Mouse (Mus musculus) heart, embryonic 11.5 days (tissue): ENCODE results near the gene Klf3. TPM values are rescaled to one million over a fixed set of nuclear protein-coding genes. Genes with fewer than 3 reads are reported as not detected.

ENCODE experiments used
- ATAC-seq: fragments of 200-750 bp; cut with Nextera tagmentation; replicated peaks from 2 replicates; pipeline ENCODE4 v1.8.0; 2017; ENCODE audit warnings: moderate library complexity; ENCODE audit not compliant: insufficient number of reproducible peaks, low FRiP score, low TSS enrichment
- H3K27ac ChIP-seq: fragments of 300-500 bp; sonication (generic); 2 replicates; pipeline ENCODE4 v1.5.1; 2014; ENCODE audit warnings: mild to moderate bottlenecking, low read depth, low read length
- H3K27me3 ChIP-seq: fragments of 300-500 bp; sonication (generic); 2 replicates; pipeline ENCODE4 v1.6.1; 2014; ENCODE audit warnings: mild to moderate bottlenecking, low read length, mixed read lengths; ENCODE audit not compliant: control insufficient read depth, insufficient read depth
- H3K36me3 ChIP-seq: fragments of 300-500 bp; sonication (generic); 2 replicates; pipeline ENCODE4 v1.6.1; 2014; ENCODE audit warnings: mild to moderate bottlenecking, low read length, moderate library complexity, mixed read lengths; ENCODE audit not compliant: control insufficient read depth, insufficient read depth
- H3K4me1 ChIP-seq: fragments of 300-500 bp; sonication (generic); 2 replicates; pipeline ENCODE4 v1.6.1; 2014; ENCODE audit warnings: low read length; ENCODE audit not compliant: control insufficient read depth, insufficient read depth
- H3K4me2 ChIP-seq: fragments of 300-500 bp; sonication (generic); 2 replicates; pipeline ENCODE4 v1.6.1; 2014; ENCODE audit warnings: mild to moderate bottlenecking, moderate library complexity
- H3K4me3 ChIP-seq: fragments of 300-500 bp; sonication (generic); 2 replicates; pipeline ENCODE4 v1.5.1; 2014; ENCODE audit warnings: low read depth, low read length
- H3K9ac ChIP-seq: fragments of 300-500 bp; sonication (generic); 2 replicates; pipeline ENCODE4 v1.6.1; 2014; ENCODE audit warnings: mild to moderate bottlenecking, low read depth, low read length, moderate library complexity
- H3K9me3 ChIP-seq: fragments of 300-500 bp; sonication (generic); replicated peaks from 2 replicates; pipeline ENCODE4 v1.6.1; 2016; ENCODE audit warnings: low read length; ENCODE audit not compliant: control insufficient read depth
- WGBS: fragments of 180-500 bp; shearing (Covaris S2); extraction: QIAGEN DNeasy Blood & Tissue Kit; methylation state at CpG from one replicate; pipeline ENCODE4 v1.1.7; 2014; ENCODE audit not compliant: insufficient replicate concordance; 5-methylcytosine and 5-hydroxymethylcytosine counted together
- polyA plus RNA-seq: library from polyadenylated mRNA; unstranded; fragments of >200 nt; fragmentation: Nextera tagmentation; extraction: Ambion mirVana; gene quantifications from 2 replicates; pipeline ENCODE4 v1.2.1, GENCODE M21; 2014

Klf3 gene
- polyA plus RNA-seq, 1 experiment from 2014 or later: 58.9 TPM

GRCm38 (mm10) chr5:64820138-64820537 lies 16.9 kb downstream of the Klf3 start:
- Histone ChIP-seq H3K9me3 (no peaks in the 10 kb centered on the region), H3K9ac (no peak overlapping the region), H3K27ac (no peak overlapping the region), H3K27me3 (no peaks in the 10 kb centered on the region), H3K4me3 (no peak overlapping the region), H3K4me2 (no peak overlapping the region), H3K36me3 (peaks cover 51% of the 10 kb centered on the region), H3K4me1 (peaks cover 15% of the 10 kb centered on the region; the same call in 1 of the 2 replicates)
- WGBS: 96% methylated on average over 10 of the region's 10 CpGs
- ATAC-seq: no peak

DNA sequence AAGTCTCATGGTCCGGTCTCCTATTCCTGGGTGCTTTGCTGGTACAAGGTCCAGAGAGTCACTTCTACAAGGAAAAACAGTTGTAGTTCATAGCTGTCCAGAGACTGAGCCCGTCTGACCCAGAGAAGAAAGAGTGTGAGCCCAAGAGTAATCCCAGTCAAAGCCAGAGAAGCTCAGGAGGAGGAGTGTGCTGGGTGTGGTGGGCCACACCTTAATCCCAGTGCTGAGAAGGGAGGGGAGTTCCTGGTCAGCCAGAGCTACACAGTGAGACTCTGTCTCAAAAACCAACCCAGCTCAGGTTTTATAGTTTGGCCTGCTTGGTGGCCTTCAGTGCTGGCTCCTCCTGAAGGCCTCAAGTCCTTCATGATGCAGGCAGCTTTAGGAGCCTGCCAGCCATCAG lies 18.1 kb downstream of the Klf3 start:
- no peak overlapping the region for H3K4me3 ChIP-seq
- no peak overlapping the region for H3K4me2 ChIP-seq
- no peaks in the 10 kb centered on the region for H3K27me3 ChIP-seq
- H3K36me3 ChIP-seq: peaks cover 55% of the 10 kb centered on the region
- WGBS: 90% methylated on average over 2 of the region's 2 CpGs
- no peak overlapping the region for H3K9ac ChIP-seq
- H3K9me3 ChIP-seq: no peaks in the 10 kb centered on the region
- H3K4me1 ChIP-seq: peaks cover 5% of the 10 kb centered on the region; the same call in 1 of the 2 replicates
- H3K27ac ChIP-seq: no peak overlapping the region
- no peak for ATAC-seq

- no peak overlapping the region for H3K9ac ChIP-seq
- no peaks in the 10 kb centered on the region for H3K27me3 ChIP-seq
- 97% methylated on average over 24 of the region's 24 CpGs for WGBS
- H3K27ac ChIP-seq: no peak overlapping the region
- H3K36me3 ChIP-seq: peaks cover 60% of the 10 kb centered on the region
- no peak overlapping the region for H3K4me3 ChIP-seq
- no peak overlapping the region for H3K4me2 ChIP-seq
- H3K9me3 ChIP-seq: no peaks in the 10 kb centered on the region
- no peaks in the 10 kb centered on the region for H3K4me1 ChIP-seq
- no peak for ATAC-seq
Observed at GRCm38 (mm10) chr5:64821964-64822363, 18.8 kb downstream of the Klf3 start.

- Histone ChIP-seq H3K36me3 (peaks cover 62% of the 10 kb centered on the region), H3K4me2 (no peak overlapping the region), H3K27ac (no peak overlapping the region), H3K9me3 (no peaks in the 10 kb centered on the region), H3K27me3 (no peaks in the 10 kb centered on the region), H3K4me1 (no peaks in the 10 kb centered on the region), H3K9ac (no peak overlapping the region), H3K4me3 (no peak overlapping the region)
- WGBS: 97% methylated on average over 11 of the region's 11 CpGs
- ATAC-seq: no peak
Observed at GRCm38 (mm10) chr5:64823431-64823830, 20.2 kb downstream of the Klf3 start.

DNA sequence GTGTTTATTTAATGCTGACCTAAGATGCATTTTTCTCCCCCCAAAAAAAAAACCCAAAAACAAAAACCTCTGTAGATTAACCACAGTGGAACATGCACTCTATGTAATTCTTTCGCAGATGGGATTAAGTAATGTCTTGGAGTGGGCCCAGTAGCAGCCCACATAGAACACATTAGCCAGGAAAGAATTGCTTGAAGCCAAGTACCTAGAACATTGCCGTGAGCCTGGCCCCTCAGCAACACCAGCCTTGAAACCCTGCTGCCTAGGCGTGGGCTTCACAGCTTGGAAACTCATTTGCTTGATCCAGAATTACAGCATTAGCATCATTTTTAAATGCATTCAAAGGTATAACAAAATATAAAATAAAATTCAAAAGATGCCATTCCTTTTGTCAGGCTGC lies 21.6 kb downstream of the Klf3 start:
- Histone ChIP-seq H3K36me3 (peaks cover 65% of the 10 kb centered on the region), H3K27me3 (no peaks in the 10 kb centered on the region), H3K4me2 (no peak overlapping the region), H3K4me3 (no peak overlapping the region), H3K9me3 (no peaks in the 10 kb centered on the region), H3K9ac (no peak overlapping the region), H3K27ac (no peak overlapping the region), H3K4me1 (no peaks in the 10 kb centered on the region)
- ATAC-seq: no peak
- 95% methylated on average over 3 of the region's 3 CpGs for WGBS

DNA sequence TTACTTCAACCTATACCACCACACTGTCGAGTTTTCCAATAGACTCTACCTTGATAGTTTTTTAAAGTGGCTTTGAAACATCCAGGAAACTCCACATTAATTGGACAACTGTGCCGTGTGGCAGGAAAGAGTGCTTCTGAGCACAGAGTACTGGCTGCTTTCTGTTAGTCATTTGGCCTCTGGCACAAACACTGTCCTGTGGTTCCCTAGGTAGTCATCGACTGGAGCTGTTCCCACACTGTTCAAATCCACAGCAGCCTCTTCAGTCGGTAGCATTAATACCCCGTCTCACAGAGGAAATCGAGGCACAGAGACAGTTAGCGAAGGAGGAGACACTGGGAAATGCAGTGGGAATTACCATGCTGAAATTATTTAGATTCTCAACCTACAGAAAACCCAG lies 22.3 kb downstream of the Klf3 start:
- Histone ChIP-seq H3K9ac (no peak overlapping the region), H3K4me2 (no peak overlapping the region), H3K4me1 (no peaks in the 10 kb centered on the region), H3K4me3 (no peak overlapping the region), H3K27ac (no peak overlapping the region), H3K27me3 (no peaks in the 10 kb centered on the region), H3K36me3 (peaks cover 67% of the 10 kb centered on the region), H3K9me3 (no peaks in the 10 kb centered on the region)
- no peak for ATAC-seq
- 92% methylated on average over 7 of the region's 7 CpGs for WGBS

GRCm38 (mm10) chr5:64827151-64827550 lies 24.0 kb downstream of the Klf3 start:
- Histone ChIP-seq H3K4me3 (no peak overlapping the region), H3K36me3 (peaks cover 70% of the 10 kb centered on the region), H3K27me3 (no peaks in the 10 kb centered on the region), H3K4me1 (no peaks in the 10 kb centered on the region), H3K4me2 (no peak overlapping the region), H3K9ac (no peak overlapping the region), H3K9me3 (no peaks in the 10 kb centered on the region), H3K27ac (no peak overlapping the region)
- no peak for ATAC-seq
- 95% methylated on average over 12 of the region's 12 CpGs for WGBS

GRCm38 (mm10) chr5:64828314-64828713 lies 25.1 kb downstream of the Klf3 start:
- ATAC-seq: no peak
- no peaks in the 10 kb centered on the region for H3K27me3 ChIP-seq
- H3K4me1 ChIP-seq: no peaks in the 10 kb centered on the region
- no peak overlapping the region for H3K4me2 ChIP-seq
- 89% methylated on average over 9 of the region's 9 CpGs for WGBS
- H3K27ac ChIP-seq: no peak overlapping the region
- H3K9me3 ChIP-seq: no peaks in the 10 kb centered on the region
- no peak overlapping the region for H3K4me3 ChIP-seq
- no peak overlapping the region for H3K9ac ChIP-seq
- peaks cover 60% of the 10 kb centered on the region for H3K36me3 ChIP-seq

DNA sequence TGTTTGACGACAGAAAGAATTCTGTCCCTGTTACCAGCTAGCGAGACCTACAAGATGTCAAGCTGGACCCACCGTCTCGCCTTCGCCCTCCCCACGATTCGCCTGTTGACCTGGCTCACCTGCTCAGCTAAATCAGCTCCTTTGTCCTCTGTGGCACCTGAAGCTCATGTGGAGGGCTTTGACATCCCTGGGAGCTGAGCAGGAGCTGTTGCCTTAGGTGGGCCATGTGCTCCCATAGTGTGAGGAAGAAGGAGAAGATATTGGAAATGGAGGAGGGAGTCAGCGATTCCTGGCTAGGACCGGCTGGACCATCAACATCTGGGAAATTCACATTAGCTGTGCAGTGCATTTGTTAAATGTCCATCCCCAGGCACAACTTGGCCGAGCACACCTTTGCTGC lies 26.4 kb downstream of the Klf3 start:
- Histone ChIP-seq H3K36me3 (peaks cover 50% of the 10 kb centered on the region), H3K27ac (no peak overlapping the region), H3K27me3 (no peaks in the 10 kb centered on the region), H3K4me1 (no peaks in the 10 kb centered on the region), H3K9me3 (no peaks in the 10 kb centered on the region), H3K4me3 (no peak overlapping the region), H3K4me2 (no peak overlapping the region), H3K9ac (no peak overlapping the region)
- no peak for ATAC-seq
- 96% methylated on average over 10 of the region's 10 CpGs for WGBS
